Mouse (Mus musculus) frontal cortex, postnatal 10 days (tissue): ENCODE results near the gene Capn7.

Experiments used
- DNase-seq, 2 experiments: peaks; one replicate each; pipeline ENCODE4 v3.0.0; 2022; ENCODE audit warnings: low spot score in 2 of 2, mixed read lengths in 1 of 2

Gene Capn7

DNA sequence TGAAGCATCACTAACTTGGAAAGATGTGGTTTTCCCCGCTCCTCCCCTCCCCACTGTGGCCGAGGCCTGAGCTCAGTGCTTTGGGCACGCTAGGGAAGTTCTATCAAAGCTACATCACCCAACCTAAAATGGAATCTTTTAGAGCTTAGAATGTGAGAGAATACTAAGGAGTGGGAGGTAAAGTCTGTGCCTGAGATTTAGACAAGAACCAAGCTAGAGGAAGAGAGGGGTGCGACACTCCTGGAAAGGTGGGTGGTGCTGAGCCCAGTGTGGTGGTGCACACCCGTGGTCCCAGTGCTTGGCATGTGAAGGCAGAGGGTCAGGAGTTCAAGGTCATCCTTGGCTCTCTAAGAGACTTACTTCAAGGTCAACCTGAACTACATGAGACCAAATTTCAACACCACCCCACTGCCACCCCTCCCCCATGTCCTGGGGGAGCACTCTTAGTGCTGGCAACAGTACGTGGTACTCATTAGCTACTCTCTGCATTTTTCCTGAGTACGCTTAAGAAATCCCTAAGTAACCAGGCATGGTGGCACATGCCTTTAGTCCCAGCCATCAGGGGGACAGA, 59.3 kb downstream of the Capn7 start:
- no peak for DNase-seq

DNA sequence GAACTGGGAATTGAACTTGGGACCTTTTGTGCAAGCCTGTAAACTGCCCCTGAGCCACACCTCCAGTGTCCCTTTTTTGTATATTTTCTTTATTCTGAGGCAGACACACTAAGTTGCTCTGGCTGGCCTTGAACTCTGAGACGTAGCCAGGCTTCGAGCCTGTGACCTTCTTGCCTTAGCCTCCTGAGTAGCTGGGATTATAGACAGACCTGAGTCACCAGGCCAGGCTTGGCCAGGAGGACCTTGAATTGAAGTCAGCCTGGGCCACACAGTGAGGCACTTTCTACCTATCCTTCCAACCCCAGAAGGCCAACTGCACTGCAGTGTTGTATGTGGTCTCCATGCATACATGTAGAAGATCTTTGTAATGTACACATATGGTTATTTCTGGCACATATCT, 60.0 kb downstream of the Capn7 start:
- DNase-seq, result no peak

DNA sequence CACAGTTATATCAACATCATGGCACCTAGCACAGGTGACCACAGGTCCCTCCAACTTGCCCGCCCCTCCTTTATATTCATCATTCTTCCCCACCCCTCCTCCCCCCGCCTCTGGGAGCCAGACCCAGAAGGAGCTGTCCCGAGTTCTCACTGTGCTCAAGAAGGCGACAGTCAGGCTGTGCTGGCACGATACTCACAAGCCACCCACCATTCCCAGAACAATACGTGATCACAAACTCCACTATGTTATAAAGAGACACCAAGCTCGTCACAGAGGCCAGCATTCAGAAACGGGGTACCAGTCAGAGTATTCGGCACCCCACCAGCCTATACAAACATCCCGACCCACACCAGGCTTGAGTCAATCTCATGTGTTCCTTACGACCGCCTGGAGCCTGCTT, 60.9 kb downstream of the Capn7 start:
- no peak for DNase-seq

DNA sequence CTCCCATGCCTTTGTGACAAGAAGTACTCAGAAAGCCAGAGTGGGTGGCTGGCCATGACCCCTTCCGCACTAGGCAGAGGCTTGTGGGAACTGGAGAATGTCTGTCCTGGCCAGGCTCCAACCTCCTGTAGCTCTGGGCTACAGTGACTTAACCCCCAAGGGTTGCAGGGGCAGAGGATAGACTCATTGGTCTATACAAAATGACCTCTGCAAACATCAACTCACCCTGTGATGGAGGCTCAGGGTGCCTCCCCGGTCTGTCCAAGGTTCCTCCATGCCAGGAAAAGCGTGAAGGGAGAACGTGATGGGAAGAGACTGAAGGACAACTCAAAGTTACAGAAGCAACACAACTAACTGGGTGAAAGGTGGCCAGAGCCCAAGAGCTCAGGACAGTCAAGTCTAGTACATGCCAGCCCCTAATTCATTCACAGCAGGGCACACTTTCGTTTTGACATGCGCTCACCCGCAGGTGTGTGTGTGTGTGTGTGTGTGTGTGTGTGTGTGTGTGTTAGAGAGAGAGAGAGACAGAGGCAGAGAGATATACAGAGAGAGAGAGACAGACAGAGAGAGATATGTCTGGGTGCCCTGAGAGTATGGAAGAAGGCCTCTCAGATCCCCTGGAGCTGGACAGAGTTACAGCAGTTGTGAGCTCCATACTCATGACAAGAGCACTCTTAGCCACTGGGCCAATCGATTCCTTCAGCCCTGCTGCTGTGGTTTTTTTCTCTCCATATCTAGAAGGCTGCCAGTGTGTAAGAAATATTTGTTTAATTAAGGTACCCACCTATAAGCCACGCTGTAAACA, 61.6 kb downstream of the Capn7 start:
- no peak for DNase-seq

DNA sequence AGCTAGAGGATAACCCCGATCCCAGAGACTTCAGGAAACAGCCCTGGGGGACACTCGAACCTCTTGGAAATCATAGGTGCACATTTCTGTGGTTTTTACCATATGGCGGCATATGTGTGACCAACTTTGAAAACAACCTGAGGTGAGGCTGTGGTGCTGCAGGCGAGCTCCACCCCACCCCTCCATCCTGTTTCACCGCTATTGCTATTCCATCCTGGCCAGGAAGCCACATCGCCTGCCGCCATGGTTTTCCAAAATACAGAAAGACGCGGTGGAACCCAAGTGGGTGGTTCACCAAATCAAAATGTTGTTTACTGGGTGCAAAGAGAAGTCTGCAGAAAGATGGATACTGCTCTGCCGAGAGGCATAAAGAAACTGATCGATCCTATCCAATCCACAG, 62.4 kb downstream of the Capn7 start:
- DNase-seq, result no peak

DNA sequence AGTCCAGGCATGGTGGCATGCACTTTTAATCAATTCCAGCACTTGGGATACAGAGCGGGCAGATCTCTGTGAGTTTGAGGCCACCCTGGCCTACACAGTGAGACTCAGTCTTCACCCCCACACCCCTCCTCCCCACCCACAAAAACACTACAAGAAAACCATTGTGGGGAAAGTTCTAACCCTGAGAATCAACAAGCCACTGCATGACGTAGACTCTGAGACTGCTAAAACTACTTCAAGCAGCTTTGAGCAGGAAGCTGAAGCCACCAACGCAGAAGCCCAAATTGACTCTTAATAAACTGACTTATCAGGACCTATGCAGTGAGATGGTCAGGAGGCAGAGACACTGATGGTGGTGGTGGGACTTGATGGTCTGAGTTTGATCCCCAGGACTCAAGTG, 62.8 kb downstream of the Capn7 start:
- no peak for DNase-seq

DNA sequence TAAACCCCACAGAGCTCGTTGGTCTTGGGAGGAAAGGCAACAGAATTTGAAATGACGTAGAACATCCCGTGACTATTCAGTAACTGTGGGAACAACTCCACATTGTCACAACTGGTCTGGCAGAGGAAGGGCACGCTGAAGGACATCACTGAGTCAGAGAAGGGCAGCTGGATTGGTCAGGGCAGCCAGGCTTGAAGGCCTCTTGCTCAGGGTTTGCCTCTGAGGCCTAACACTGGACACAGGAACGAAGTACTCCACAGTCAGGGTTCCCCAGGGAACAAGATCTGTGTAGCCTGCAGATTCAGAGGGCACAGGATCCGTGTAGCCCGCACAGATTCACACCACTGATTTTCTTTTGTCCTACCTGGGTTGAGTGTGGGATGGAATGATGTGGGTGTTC, 63.8 kb downstream of the Capn7 start:
- no peak for DNase-seq

DNA sequence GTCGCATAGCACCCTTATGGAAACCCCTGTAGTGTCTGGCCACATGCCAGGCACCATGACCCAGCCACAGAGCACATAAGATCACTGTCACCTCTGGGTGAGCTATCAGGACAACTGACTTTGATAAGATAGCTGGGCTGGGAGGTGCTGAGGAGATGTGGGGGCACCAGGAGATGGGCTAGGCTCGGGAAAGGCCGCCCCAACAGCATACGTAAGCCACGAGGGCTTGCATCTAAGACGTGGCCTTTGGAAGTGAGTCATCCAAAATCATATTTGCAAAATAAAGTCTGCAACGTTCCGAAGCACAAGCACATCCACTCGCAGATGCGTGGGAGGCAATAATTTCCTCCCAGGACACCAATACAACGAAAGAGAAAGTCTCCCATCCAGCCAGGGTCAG, 64.5 kb downstream of the Capn7 start:
- no peak for DNase-seq

DNA sequence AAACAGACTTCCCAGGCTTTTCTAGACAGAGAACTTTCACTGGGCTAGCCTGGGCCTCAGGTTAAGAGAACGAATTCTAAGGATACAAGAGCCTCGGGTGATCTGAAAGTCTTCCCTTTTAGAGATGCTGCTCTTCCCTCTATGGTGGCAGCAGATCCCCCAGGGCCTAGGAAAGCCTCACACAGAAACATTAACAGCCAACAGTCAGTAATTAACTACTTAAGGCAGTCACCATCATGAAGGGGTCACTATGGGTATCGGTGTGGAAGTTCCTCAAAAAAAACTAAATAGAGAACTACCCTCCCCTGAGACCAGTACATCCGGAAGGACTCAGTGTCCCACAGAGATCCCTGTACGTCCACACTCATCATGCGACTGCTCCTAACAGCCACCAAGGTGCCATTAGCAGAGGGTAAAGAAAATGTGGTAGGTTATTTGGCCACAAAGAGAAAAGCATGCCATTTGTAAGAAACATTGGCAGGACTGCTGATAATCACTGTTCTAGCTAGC, 65.5 kb downstream of the Capn7 start:
- DNase-seq, result no peak

DNA sequence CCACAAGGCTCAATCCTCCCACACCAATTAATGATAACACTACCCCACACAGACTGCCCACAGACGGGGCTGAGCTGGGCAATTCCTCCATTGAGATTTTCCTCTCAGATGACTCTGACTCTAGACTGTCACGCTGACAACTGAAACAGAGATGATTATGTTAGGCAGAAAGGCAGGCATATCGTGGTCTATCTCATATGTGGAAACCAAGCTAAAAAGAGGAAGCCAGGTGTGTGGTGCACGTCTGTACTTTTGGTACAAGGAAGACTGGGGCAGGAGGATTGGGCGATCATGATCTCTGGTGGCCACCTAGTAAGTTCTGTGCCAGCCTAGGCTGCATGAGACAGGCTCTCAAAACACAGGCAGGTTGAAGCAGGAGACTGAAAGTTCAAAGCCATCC, 66.3 kb downstream of the Capn7 start:
- DNase-seq, result no peak

DNA sequence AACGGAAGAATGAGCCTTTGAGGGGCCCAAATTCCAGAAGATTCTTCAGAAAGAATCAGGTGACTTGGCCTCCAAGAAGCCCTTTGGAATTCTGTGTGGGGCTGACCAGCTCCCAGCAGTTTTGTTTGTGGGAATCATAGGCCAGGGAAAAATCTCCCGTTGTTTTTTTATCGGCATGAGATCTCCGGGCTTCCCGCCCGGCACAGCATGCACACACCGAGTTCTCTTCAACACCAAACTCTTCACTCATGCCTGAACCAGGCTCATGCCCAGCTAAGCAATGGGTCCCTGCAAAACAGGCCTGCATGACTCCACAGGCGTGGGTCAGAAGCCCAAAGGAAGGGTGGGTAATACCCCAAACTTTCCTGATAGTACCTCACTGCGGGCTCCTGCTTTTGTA, 67.1 kb downstream of the Capn7 start:
- DNase-seq, result no peak

DNA sequence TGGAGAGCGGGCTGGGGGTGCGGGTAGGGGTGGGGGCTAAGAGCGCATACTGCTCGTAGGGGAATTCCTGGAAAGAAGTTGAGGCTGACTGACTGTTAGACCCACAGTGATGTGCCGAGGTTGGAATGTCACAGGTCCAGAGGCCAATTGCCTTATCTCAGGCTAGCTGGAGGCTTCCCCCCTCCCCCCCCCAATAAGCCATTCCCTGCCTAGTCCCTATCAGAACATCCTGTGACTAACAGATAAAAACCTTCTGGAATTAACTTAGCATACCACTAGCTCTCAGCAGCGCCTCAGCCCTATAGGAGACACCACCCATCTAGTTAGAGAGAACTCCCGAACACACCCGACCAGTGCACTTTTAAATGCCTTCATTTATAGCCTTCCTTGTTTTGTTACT, 67.6 kb downstream of the Capn7 start:
- DNase-seq, result no peak

DNA sequence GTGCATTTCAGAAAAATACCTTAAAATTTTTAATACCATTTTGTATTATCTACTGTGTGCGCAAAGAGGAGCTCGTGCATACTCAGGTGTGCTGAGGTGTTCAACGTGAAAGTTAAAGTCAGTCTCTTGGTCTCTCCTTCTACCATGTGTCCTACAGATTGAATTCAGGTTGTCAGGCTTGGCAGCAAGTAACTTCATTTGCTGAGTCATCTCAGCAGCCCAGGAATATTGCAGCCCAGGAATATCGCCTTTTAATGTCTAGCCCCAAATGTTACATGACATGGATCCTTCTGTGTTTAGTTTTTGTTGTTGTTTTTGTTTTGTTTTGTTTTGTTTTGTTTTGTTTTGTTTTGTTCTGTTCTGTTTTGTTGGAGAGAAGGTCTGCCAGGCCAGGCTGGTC, 68.2 kb downstream of the Capn7 start:
- no peak for DNase-seq

DNA sequence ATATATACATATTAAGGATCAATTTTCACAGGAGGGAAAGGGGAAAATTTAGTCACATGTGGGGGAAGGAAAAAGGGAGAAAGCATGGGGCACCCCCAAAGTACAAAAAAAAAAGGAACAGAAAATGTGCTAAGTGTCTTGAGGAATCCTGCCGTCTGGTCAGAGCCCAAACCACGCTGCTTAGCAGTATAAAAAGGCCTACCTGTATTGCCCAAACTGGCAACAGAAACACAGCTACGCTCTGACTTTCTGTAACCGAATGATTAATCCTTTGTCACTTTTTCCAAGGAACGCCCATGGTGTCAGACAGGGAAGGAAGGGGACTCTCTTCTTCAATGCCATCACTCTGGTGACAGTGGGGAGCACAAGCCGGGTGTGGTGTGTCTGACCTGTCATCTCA, 69.2 kb downstream of the Capn7 start:
- no peak for DNase-seq

DNA sequence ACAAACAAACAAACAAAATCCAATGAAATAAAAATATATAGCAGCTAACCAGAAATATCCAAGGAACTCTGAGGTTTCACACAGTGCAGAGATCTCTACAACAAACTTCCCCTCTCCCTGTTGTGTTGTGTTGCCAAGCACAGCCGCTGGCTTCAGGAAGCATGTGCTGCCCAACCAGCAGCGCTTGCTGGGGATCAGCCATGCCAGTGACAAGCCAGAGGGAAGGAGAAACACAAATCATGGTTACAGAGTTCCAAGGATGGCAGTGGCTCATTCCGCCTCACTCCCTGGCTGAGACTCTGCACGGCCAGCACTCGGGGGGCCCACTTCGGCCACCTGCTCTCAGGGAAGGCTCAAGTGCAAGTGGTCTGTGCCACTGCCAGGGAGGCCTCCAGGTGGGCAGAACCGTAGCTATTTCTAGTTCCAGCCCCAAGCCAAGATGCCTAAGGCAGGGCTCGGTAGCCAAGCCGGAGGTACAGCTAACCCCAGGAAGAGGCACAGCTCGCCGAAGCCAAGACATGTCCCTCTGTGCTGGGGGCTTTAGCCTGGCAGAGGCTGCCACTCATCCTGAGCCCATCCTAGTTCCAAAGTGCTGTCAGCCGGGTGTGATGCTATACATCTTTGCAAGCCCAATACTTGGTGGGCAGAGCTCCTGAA, 69.8 kb downstream of the Capn7 start:
- DNase-seq, result no peak

DNA sequence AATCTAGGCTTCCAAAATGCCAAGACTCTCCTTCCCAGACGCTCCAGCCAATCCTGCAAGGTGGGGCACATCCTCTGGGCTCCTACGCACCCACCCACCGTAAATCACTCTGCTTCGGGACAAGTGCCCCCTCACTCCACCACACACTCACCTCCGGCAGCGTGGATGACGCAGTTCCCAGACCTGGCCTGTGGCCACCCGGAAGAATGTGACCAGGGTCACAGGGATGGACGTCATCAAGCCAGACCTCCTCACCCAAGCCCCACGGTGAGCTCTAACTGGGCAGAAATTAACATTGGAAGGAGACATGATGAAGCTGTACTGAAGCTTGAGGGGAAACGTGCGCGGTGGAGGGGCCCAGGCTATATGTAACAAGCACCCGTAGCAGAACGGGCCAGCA, 70.8 kb downstream of the Capn7 start:
- no peak for DNase-seq

DNA sequence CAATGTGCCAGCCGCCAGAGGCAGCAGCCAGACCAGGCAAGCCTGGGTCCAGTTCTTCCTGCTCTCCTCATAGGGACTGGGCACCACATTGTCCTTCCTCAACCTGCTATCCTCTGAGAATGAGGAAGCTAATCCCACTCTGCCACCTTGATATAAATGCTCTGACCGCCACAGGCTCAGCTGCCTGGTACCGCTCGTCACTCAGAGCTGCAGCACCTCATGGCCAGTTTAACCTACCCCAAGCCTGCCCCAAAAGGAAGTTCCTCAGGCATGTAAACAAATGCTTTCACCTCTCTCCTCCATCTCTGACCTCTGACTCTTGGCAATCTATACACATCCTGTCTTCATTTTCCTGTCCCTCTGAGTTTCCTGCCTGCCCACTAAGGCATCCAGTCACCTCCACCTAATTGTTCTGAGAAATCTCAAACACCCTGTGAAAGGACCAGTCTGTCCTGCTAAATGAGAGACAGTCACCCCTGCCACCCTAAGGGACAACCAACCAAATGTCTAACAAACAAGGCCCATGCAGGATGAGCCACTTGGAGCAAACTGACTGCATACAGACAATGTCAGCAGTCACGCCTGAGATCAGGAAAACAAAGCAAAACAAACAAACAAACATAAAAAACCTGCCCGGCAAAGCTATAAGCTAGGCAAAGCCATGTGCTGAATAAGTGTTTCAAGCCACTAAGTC, 71.6 kb downstream of the Capn7 start:
- DNase-seq, result no peak

DNA sequence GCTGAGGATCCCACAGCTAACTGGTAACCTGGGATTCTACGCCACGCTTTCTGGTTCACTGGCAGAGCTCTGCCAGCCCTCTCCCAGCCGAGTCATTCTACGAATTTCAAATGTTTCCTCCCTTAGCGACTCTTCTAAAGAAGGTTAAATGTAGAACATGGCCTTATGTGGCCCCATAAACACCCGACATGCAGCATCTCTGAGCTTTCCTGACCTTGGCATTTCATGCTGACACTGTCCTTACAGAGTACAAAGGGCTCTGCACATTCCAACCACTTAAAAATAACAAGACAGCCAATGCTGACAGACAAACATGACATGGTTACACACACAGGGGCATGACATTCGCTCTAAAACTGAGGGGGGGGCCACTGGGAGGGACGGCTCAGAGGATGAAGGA, 72.2 kb downstream of the Capn7 start:
- DNase-seq, result no peak

DNA sequence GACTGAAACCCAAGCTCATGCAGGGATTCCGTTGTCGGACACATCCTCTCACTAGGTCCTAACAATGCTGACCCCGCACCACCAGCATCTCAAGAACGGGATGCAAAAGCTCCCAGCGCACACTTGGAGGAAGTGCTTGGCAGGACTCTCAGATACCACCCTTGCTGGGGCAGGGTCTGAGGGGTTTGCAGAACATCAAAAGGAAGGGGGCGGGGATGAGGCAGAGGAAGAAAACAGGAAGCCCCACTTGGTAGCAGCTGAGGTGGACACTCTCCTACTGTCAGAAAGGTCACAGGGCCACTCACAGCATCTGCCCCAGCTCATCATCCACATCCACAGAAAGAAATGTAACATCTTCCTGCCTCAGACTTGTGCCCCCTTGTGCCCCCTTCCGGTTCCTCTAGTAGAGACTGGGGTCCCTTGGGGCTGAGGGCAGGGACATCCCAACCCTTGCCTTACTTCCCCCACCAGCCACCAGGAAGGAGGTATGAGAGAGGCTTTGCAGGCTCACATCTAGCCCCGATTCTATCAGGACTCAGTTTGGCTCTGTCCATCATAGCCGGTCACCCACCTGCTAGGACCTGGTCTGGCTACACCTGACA, 73.8 kb downstream of the Capn7 start:
- no peak for DNase-seq

DNA sequence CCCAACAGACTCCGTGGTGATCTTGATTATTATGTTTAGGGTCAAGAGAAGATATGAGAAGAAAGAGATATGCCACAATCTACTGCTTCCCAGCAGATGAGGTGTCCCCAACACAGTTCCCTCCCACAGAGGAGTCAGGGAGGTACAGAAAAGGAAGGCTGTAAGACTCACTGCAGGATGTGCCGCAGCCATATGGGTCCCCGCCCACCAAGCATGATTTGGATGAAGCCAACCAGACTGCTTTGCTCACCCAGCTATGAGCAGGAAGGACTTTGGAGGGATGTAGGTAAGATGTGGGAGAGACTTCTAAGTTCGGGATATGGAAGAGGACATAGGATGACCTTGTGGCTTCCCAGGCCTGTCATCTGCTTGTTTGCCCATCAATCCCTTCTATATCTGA, 74.3 kb downstream of the Capn7 start:
- no peak for DNase-seq

DNA sequence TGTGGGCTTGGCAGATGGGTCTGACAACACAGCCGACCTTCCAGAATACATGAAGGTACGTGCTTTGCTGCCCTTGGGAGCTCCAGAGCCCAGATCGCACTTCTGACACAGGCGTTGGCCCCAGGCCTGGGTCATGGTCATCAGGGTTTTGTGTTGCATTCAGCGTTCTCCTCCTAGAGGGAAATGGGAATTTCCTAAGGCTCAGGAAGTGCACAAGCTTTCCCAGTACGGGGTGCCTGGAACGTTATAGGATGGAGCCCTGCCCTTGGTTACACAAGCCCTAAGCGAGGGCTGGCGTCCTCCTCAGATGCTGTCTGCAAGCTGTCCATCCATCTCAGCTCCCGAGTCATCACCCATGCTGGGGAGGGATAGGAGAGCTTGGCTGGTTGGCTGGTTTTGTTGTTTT, 76.2 kb downstream of the Capn7 start:
- DNase-seq, result no peak

DNA sequence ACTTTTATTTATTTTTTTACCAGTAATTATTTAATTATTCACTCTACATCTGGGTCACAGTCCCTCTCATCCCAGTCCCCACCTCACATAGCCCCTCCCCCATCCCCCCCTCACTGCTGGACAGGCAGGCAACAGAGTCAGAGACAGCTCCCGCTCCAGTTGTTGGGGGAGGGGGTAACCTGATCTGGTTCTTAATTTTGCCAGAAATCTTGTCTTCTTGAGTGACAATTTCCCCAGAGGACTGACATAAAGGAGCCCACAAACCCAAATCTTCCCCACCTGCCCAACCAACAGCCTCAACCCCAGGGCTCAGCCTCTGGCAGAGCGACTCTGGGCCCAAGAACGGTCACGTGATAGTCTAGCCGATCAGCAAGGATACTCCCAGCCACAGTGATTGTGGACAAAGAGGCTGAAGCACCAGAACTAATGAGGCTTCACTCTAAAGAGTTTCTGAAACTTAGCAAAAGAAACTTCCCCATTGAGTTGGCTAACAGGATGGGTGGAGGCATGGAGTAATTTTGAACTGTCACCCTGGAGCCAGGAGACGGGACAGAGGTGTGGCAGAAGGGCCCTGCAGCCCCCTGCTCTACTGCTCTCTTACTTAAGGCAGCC, 77.1 kb downstream of the Capn7 start:
- no peak for DNase-seq
